Mouse (Mus musculus) liver (tissue): ENCODE measurements around the gene Abhd8.
"Not testable (repeated sequence)": the region's sequence is repeated elsewhere in the genome, so short reads cannot be mapped to it uniquely, and the experiment has no call there.

ENCODE experiments used
- DNase-seq: peaks from one replicate; pipeline ENCODE4 v3.0.0-alpha.2; 2020; ENCODE audit warnings: mixed read lengths

Gene Abhd8

GRCm38 (mm10) chr8:71457659-71458270, 5.7 kb downstream of the Abhd8 start:
- DNase-seq: no peak

GRCm38 (mm10) chr8:71456906-71457305, 6.5 kb downstream of the Abhd8 start:
- DNase-seq: peak; percentile 76

- no peak for DNase-seq
Measured at GRCm38 (mm10) chr8:71454668-71455067, 8.8 kb downstream of the Abhd8 start.

- DNase-seq: no peak
Measured at GRCm38 (mm10) chr8:71452669-71453068, 10.8 kb downstream of the Abhd8 start.

- DNase-seq: no peak
Measured at GRCm38 (mm10) chr8:71451777-71452176, 11.7 kb downstream of the Abhd8 start.

GRCm38 (mm10) chr8:71451337-71451736, 12.1 kb downstream of the Abhd8 start:
- no peak for DNase-seq

- DNase-seq: no peak
Measured at GRCm38 (mm10) chr8:71445096-71445495, 18.4 kb downstream of the Abhd8 start.

- peak; percentile 49 for DNase-seq
Measured at GRCm38 (mm10) chr8:71441404-71441803, 22.1 kb downstream of the Abhd8 start.

- DNase-seq: no peak
Measured at GRCm38 (mm10) chr8:71437041-71437440, 26.4 kb downstream of the Abhd8 start.

- DNase-seq: not testable (repeated sequence)
Measured at GRCm38 (mm10) chr8:71432935-71433334, 30.5 kb downstream of the Abhd8 start.

GRCm38 (mm10) chr8:71422121-71422520, 41.3 kb downstream of the Abhd8 start:
- DNase-seq: no peak

- no peak for DNase-seq
Measured at GRCm38 (mm10) chr8:71411535-71412273, 51.8 kb downstream of the Abhd8 start.

GRCm38 (mm10) chr8:71408231-71408630, 55.2 kb downstream of the Abhd8 start:
- no peak for DNase-seq

- DNase-seq: no peak
Measured at GRCm38 (mm10) chr8:71407441-71407840, 56.0 kb downstream of the Abhd8 start.
